In the genomic region with DNA sequence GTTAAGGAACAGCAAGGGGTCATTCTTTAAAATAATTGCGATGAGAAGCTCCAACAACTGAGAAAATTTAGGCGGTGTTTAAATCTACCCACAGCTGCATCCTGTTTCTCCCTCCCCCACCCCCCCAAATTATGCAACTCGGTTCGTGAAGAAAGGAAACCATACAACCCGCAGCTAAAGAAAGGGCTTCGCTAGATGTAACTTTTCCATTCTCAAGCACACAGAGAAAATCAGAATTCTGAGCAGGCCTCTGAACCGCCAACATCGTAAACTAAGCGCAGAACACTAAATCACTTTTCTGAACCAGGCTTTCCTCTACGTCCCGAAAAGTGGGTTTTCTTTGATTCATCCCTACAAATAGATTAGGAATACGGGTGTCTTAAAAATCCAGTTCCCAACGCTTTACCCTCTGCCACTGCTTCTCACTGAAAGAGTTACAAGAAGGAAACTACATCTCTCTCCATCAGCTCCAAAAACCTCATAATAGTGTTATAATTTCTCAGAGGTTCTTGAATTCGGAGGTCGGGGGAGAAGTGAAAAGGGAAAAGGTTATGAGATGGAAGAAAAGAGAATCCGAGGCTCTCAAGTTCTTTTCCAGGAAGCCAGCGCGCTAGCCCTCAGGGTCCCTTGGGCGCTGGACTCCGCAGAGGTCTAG, we compare ENCODE assay signal across 8 mouse cellular contexts. TPM values are rescaled to one million over a fixed set of nuclear protein-coding genes. Genes with fewer than 3 reads are reported as not detected.
DNase-seq lines count a peak whose midpoint lies in the region; ATAC-seq and TF ChIP-seq lines count a peak whose summit lies in the region.

No protein-coding gene starts in this region.

- peak overlapping the region; percentile 68 for H3K4me2 ChIP-seq in kidney, embryonic 15.5 days
- peak overlapping the region; percentile 96 for H3K4me2 ChIP-seq in forebrain, embryonic 14.5 days (ENCODE audit: low read length)
- peak overlapping the region; percentile 94 for H3K4me2 ChIP-seq in limb, embryonic 11.5 days (ENCODE audit: low read depth, severe bottlenecking)

- peaks cover 26% of the 10 kb centered on the region for H3K36me3 ChIP-seq in kidney, embryonic 15.5 days
- H3K36me3 ChIP-seq in ES-E14 (ENCODE audit: control insufficient read depth, insufficient read depth, low read length, poor library complexity, severe bottlenecking), result peaks cover 15% of the 10 kb centered on the region
- H3K36me3 ChIP-seq in forebrain, embryonic 14.5 days (ENCODE audit: control insufficient read depth, insufficient read depth, low read length), result peaks cover 14% of the 10 kb centered on the region
- peaks cover 5% of the 10 kb centered on the region for H3K36me3 ChIP-seq in limb, embryonic 11.5 days (ENCODE audit: control insufficient read depth, insufficient read depth, low read length)

- peak overlapping the region; percentile 73 for H3K4me3 ChIP-seq in kidney, embryonic 15.5 days (replicated peaks)
- H3K4me3 ChIP-seq in ES-E14 (ENCODE audit: insufficient read depth in 1 of 2, low read depth in 1 of 2, low read length in 2 of 2, poor library complexity in 1 of 2, severe bottlenecking in 1 of 2), result peak overlapping the region; percentile 65 to 99
- peak overlapping the region; percentile 77 for H3K4me3 ChIP-seq in forebrain, embryonic 14.5 days (ENCODE audit: low read depth, low read length)
- H3K4me3 ChIP-seq in limb, embryonic 11.5 days (ENCODE audit: low read depth, low read length), result peak overlapping the region; percentile 79
- H3K4me3 ChIP-seq in olfactory bulb, adult 2 months (ENCODE audit: insufficient read depth, low read depth, low read length), result peak overlapping the region; percentile 100

- H3K4me1 ChIP-seq in kidney, embryonic 15.5 days, result peaks cover 41% of the 10 kb centered on the region
- H3K4me1 ChIP-seq in ES-E14 (ENCODE audit: control insufficient read depth in 2 of 2, insufficient read depth in 2 of 2, low read length in 2 of 2, poor library complexity in 1 of 2), result peaks cover 2 to 12% of the 10 kb centered on the region in 2 experiments; a peak in 3 of 4 replicates
- peaks cover 10% of the 10 kb centered on the region; the same call in 1 of the 2 replicates for H3K4me1 ChIP-seq in forebrain, embryonic 14.5 days (ENCODE audit: control insufficient read depth, insufficient read depth, low read length)
- peaks cover 6% of the 10 kb centered on the region for H3K4me1 ChIP-seq in limb, embryonic 11.5 days (ENCODE audit: control insufficient read depth, insufficient read depth, low read length)
- peaks cover 13% of the 10 kb centered on the region for H3K4me1 ChIP-seq in olfactory bulb, adult 2 months (ENCODE audit: control insufficient read depth, insufficient read depth, low read length)

- no peak for DNase-seq in kidney, adult 18-20 months
- no peak for DNase-seq in ES-E14 (ENCODE audit: low read depth, low spot score)
- peak; percentile 25 for DNase-seq in forebrain, embryonic 14.5 days (ENCODE audit: low spot score)
- peak; percentile 27 for DNase-seq in limb, embryonic 11.5 days (ENCODE audit: low spot score)
- DNase-seq in left cerebral cortex, adult 11 months (ENCODE audit: low spot score), result no peak
- DNase-seq in adrenal gland, postnatal 4 days (ENCODE audit: low spot score in 2 of 2), result no peak

- peak overlapping the region; percentile 86 for H3K27ac ChIP-seq in kidney, embryonic 15.5 days
- H3K27ac ChIP-seq in ES-E14 (ENCODE audit: insufficient read depth, low read depth, low read length, poor library complexity, severe bottlenecking), result no peak overlapping the region
- no peak overlapping the region for H3K27ac ChIP-seq in forebrain, embryonic 14.5 days (ENCODE audit: low read depth, low read length)
- H3K27ac ChIP-seq in limb, embryonic 11.5 days (replicated peaks; ENCODE audit: low read depth, low read length), result no peak overlapping the region
- peak overlapping the region; percentile 12; the same call in 1 of the 2 replicates for H3K27ac ChIP-seq in olfactory bulb, adult 2 months (ENCODE audit: insufficient read depth, low read depth, low read length)

- H3K9ac ChIP-seq in kidney, embryonic 15.5 days, result peak overlapping the region; percentile 70
- peak overlapping the region; percentile 97 for H3K9ac ChIP-seq in ES-E14 (ENCODE audit: insufficient read depth, low read depth, low read length, poor library complexity, severe bottlenecking)
- peak overlapping the region; percentile 79 for H3K9ac ChIP-seq in forebrain, embryonic 14.5 days (ENCODE audit: low read length)
- peak overlapping the region; percentile 71 for H3K9ac ChIP-seq in limb, embryonic 11.5 days (ENCODE audit: low read length)

- H3K27me3 ChIP-seq in kidney, embryonic 15.5 days, result no peaks in the 10 kb centered on the region
- no peaks in the 10 kb centered on the region for H3K27me3 ChIP-seq in forebrain, embryonic 14.5 days (replicated peaks; ENCODE audit: control insufficient read depth, insufficient read depth, low read length)
- no peaks in the 10 kb centered on the region for H3K27me3 ChIP-seq in limb, embryonic 11.5 days (ENCODE audit: control insufficient read depth, insufficient read depth, low read length)

- no peak for TF ChIP-seq POLR2A in olfactory bulb, adult 2 months (IDR thresholded peaks at IDR 0.05; ENCODE audit: insufficient read depth, low read depth, low read length)

- ATAC-seq in kidney, embryonic 15.5 days (replicated peaks; ENCODE audit: low FRiP score), result no peak
- no peak for ATAC-seq in forebrain, embryonic 14.5 days
- ATAC-seq in limb, embryonic 11.5 days (ENCODE audit: insufficient number of reproducible peaks, low FRiP score, low TSS enrichment, low read depth), result no peak

- in situ Hi-C loops in ES-E14 (cut with MboI; ENCODE audit: low sequenced_read_pairs in 2 of 2, unreplicated experiment in 2 of 2), result no loop called here

- TF ChIP-seq CTCF in olfactory bulb, adult 2 months (IDR thresholded peaks at IDR 0.05; ENCODE audit: insufficient read depth, low read depth, low read length), result no peak

- 4% methylated on average over 20 of the region's 20 CpGs for WGBS in kidney, embryonic 15.5 days
- 11% methylated on average over 20 of the region's 20 CpGs for WGBS in forebrain, embryonic 14.5 days
- 15% methylated on average over 20 of the region's 20 CpGs for WGBS in limb, embryonic 11.5 days
- WGBS in olfactory bulb, adult 2 months, result 7% methylated on average over 20 of the region's 20 CpGs

- no peaks in the 10 kb centered on the region for H3K9me3 ChIP-seq in kidney, embryonic 15.5 days (replicated peaks)
- H3K9me3 ChIP-seq in ES-E14 (ENCODE audit: control insufficient read depth, insufficient read depth, low read depth, low read length), result no peaks in the 10 kb centered on the region
- H3K9me3 ChIP-seq in forebrain, embryonic 14.5 days (replicated peaks; ENCODE audit: control insufficient read depth, low read length), result no peaks in the 10 kb centered on the region
- no peaks in the 10 kb centered on the region for H3K9me3 ChIP-seq in limb, embryonic 11.5 days (ENCODE audit: control insufficient read depth, low read length)

TF ChIP-seq in ES-E14, 5 proteins besides CTCF, POLR2A, EP300 and RAD21:
- no peak for TF ChIP-seq MAFK (IDR thresholded peaks at IDR 0.05; ENCODE audit: insufficient read depth, low read depth, low read length)
- no peak for TF ChIP-seq ZC3H11A (IDR thresholded peaks at IDR 0.05; ENCODE audit: borderline replicate concordance, low read depth, low read length)
- TF ChIP-seq ZNF384 (IDR thresholded peaks at IDR 0.05; ENCODE audit: low read depth, low read length), result no peak
- no peak for TF ChIP-seq HCFC1 (IDR thresholded peaks at IDR 0.05; ENCODE audit: borderline replicate concordance, insufficient read depth, low read length)
- no peak for TF ChIP-seq CHD2 (IDR thresholded peaks at IDR 0.05; ENCODE audit: low read depth, low read length)

RNA-seq across cellular contexts. Expression of a gene that starts 17.7 kb away (rescaled TPM):
- polyA plus RNA-seq in kidney, embryonic 15.5 days (2015; fragmentation: Nextera tagmentation; extraction: Ambion mirVana), result 3.8 and 4.3 TPM in 2 replicates
- total RNA-seq in ES-E14 (2012; rRNA removed), result 3.2 and 3.6 TPM in 2 replicates
- 0.99 and 1.3 TPM in 2 replicates for polyA plus RNA-seq in forebrain, embryonic 14.5 days (2014; fragmentation: Nextera tagmentation; extraction: Ambion mirVana)
- 4.1 and 4.4 TPM in 2 replicates for polyA plus RNA-seq in limb, embryonic 11.5 days (2014; fragmentation: Nextera tagmentation; extraction: Ambion mirVana)
- not detected in 2 replicates for polyA plus RNA-seq in olfactory bulb, adult 2 months (2012; ENCODE audit: insufficient read depth, insufficient read length, low replicate concordance, missing spikeins)
- 1 to 10 TPM; 6.8 to 7.4 TPM for total RNA-seq in adrenal gland, postnatal 4 days (2021)

Comparison
In these comparisons a context has a peak if more than half of its experiments do, and no peak if none do; other contexts are left out.
1. H3K27ac ChIP-seq: peak in kidney, embryonic 15.5 days (single experiment) and olfactory bulb, adult 2 months (single experiment); none in ES-E14 (single experiment), forebrain, embryonic 14.5 days (single experiment) and limb, embryonic 11.5 days (single experiment).
2. DNase-seq: peak in forebrain, embryonic 14.5 days (single experiment) and limb, embryonic 11.5 days (single experiment); none in kidney, adult 18-20 months (single experiment), ES-E14 (single experiment), left cerebral cortex, adult 11 months (single experiment) and adrenal gland, postnatal 4 days (0 of 2).
3. Peak in every context shown above with its lines, with median percentiles within 50 percentile points of each other: H3K4me2 ChIP-seq, H3K4me3 ChIP-seq and H3K9ac ChIP-seq.